ENCODE assay signal across 19 mouse cellular contexts in the genomic region with DNA sequence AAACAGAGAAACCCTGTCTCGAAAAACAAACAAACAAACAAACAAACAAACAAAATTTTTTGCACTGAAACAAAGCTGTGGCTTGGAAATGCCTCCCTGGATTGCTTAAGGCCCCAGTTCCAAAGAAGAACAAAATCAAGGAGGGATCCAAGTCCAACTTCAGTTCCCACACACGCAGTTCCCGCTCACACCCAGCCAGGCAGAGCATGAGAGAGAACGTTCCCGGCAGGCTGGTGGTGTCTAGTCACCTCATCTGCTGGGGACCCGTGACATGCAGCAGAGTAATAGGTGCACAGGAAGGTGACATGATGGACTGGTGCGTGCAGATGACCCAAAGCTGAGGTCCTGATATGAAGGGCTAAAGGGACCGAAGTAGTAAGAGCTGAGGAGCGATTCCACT. TPM values are rescaled to one million over a fixed set of nuclear protein-coding genes. Genes with fewer than 3 reads are reported as not detected.
A peak's percentile ranks its signal among the peaks of the same experiment; 100 is the strongest.
DNase-seq lines count a peak whose midpoint lies in the region; ATAC-seq and TF ChIP-seq lines count a peak whose summit lies in the region.
"Had no signal": no experiment of that assay in that cellular context is flagged by ENCODE, and none has a peak within 500 bp of the region (broad histone marks: within the 10 kb centered on the region; RNA-seq: fewer than 3 reads in every experiment).

No protein-coding gene starts in this region.

- 0 out of 2 replicates have a peak, but pooled peaks cover 3% of the 10 kb centered on the region for H3K36me3 ChIP-seq in heart, postnatal 0 days (replicated peaks; ENCODE audit: control insufficient read depth, insufficient read depth, low read length)
- H3K36me3 ChIP-seq in kidney, adult 2 months (ENCODE audit: control insufficient read depth, insufficient read depth, low read length): no peaks in the 10 kb centered on the region
- H3K36me3 ChIP-seq in kidney, embryonic 16.5 days (ENCODE audit: insufficient read depth, low read length): no peaks in the 10 kb centered on the region
- no peaks in the 10 kb centered on the region for H3K36me3 ChIP-seq in liver, adult 2 months (ENCODE audit: control insufficient read depth, insufficient read depth, low read length)
- no peaks in the 10 kb centered on the region; the same call in 1 of the 2 replicates for H3K36me3 ChIP-seq in liver, embryonic 12.5 days
- H3K36me3 ChIP-seq in stomach, postnatal 0 days (ENCODE audit: control insufficient read depth, insufficient read depth, low read length): no peaks in the 10 kb centered on the region
- H3K36me3 ChIP-seq: embryonic facial prominence, embryonic 12.5 days; forebrain, embryonic 12.5 days; heart, embryonic 12.5 days had no signal

- H3K79me2 ChIP-seq in liver, adult 2 months (ENCODE audit: control insufficient read depth, insufficient read depth, low read length): peaks cover 31% of the 10 kb centered on the region; the same call in 1 of the 2 replicates

- WGBS in heart, postnatal 0 days: 85% methylated on average over 9 of the region's 9 CpGs
- 67% methylated on average over 9 of the region's 9 CpGs for WGBS in kidney, adult 2 months
- 75% methylated on average over 9 of the region's 9 CpGs for WGBS in kidney, embryonic 16.5 days
- WGBS in liver, adult 2 months: 69% methylated on average over 9 of the region's 9 CpGs
- WGBS in liver, embryonic 12.5 days (ENCODE audit: insufficient replicate concordance): 85% methylated on average over 9 of the region's 9 CpGs
- 87% methylated on average over 9 of the region's 9 CpGs for WGBS in stomach, postnatal 0 days

- no peak overlapping the region for H3K4me3 ChIP-seq in heart, postnatal 0 days (ENCODE audit: low read depth, low read length)
- H3K4me3 ChIP-seq in kidney, adult 2 months (ENCODE audit: insufficient read depth, low read depth, low read length): no peak overlapping the region
- H3K4me3 ChIP-seq in kidney, embryonic 16.5 days (ENCODE audit: low read length): no peak overlapping the region
- H3K4me3 ChIP-seq in liver, adult 2 months (ENCODE audit: insufficient read depth, low read depth, low read length): no peak overlapping the region
- no peak overlapping the region for H3K4me3 ChIP-seq in liver, embryonic 12.5 days
- H3K4me3 ChIP-seq in stomach, postnatal 0 days (ENCODE audit: low read depth, low read length): no peak overlapping the region
- H3K4me3 ChIP-seq: embryonic facial prominence, embryonic 12.5 days; forebrain, embryonic 12.5 days; heart, embryonic 12.5 days; hindbrain, embryonic 13.5 days had no signal

- no peak for TF ChIP-seq CTCF in heart, postnatal 0 days (IDR thresholded peaks at IDR 0.05; ENCODE audit: low read depth)
- no peak for TF ChIP-seq CTCF in kidney, adult 2 months (conservative IDR thresholded peaks at IDR 0.05; ENCODE audit: insufficient read depth, insufficient read length, low read depth, low read length)
- no peak for TF ChIP-seq CTCF in liver, adult 2 months (IDR thresholded peaks at IDR 0.05; ENCODE audit: low read depth, low read length)
- TF ChIP-seq CTCF in stomach, postnatal 0 days (IDR thresholded peaks at IDR 0.05; ENCODE audit: low read depth): no peak

- H3K27ac ChIP-seq in heart, postnatal 0 days (ENCODE audit: low read depth): 0 out of 2 replicates have a peak overlapping the region, but pooled peaks have one; percentile 13
- no peak overlapping the region for H3K27ac ChIP-seq in kidney, adult 2 months (ENCODE audit: insufficient read depth, low read depth, low read length)
- no peak overlapping the region for H3K27ac ChIP-seq in kidney, embryonic 16.5 days (ENCODE audit: low read length)
- peak overlapping the region; percentile 42; the same call in 1 of the 2 replicates for H3K27ac ChIP-seq in liver, adult 2 months (replicated peaks; ENCODE audit: insufficient read depth, low read depth, low read length)
- H3K27ac ChIP-seq in liver, embryonic 12.5 days: no peak overlapping the region
- 0 out of 2 replicates have a peak overlapping the region, but pooled peaks have one; percentile 45 for H3K27ac ChIP-seq in stomach, postnatal 0 days (replicated peaks)
- H3K27ac ChIP-seq: embryonic facial prominence, embryonic 12.5 days; forebrain, embryonic 12.5 days; hindbrain, embryonic 13.5 days had no signal

- no peak overlapping the region for H3K4me2 ChIP-seq in heart, postnatal 0 days (ENCODE audit: low read depth, low read length)
- H3K4me2 ChIP-seq in kidney, embryonic 16.5 days (replicated peaks; ENCODE audit: low read depth, low read length): no peak overlapping the region
- H3K4me2 ChIP-seq in liver, embryonic 12.5 days: no peak overlapping the region
- no peak overlapping the region for H3K4me2 ChIP-seq in stomach, postnatal 0 days (replicated peaks; ENCODE audit: low read depth)
- H3K4me2 ChIP-seq: embryonic facial prominence, embryonic 12.5 days; forebrain, embryonic 12.5 days; heart, embryonic 12.5 days; hindbrain, embryonic 13.5 days had no signal

- H3K9ac ChIP-seq in heart, postnatal 0 days (replicated peaks; ENCODE audit: low read depth, low read length): no peak overlapping the region
- no peak overlapping the region for H3K9ac ChIP-seq in kidney, embryonic 16.5 days (replicated peaks; ENCODE audit: low read length)
- no peak overlapping the region for H3K9ac ChIP-seq in liver, adult 2 months (ENCODE audit: low read depth, low read length)
- no peak overlapping the region for H3K9ac ChIP-seq in liver, embryonic 12.5 days
- H3K9ac ChIP-seq in stomach, postnatal 0 days (ENCODE audit: low read length): no peak overlapping the region
- H3K9ac ChIP-seq: embryonic facial prominence, embryonic 12.5 days; forebrain, embryonic 12.5 days; heart, embryonic 12.5 days; hindbrain, embryonic 13.5 days had no signal

- no peak for ATAC-seq in heart, postnatal 0 days (ENCODE audit: insufficient read depth, low read depth)
- ATAC-seq in kidney, embryonic 16.5 days (ENCODE audit: low FRiP score, low TSS enrichment): no peak
- ATAC-seq in liver, embryonic 12.5 days: no peak
- no peak for ATAC-seq in stomach, postnatal 0 days (ENCODE audit: low FRiP score, low TSS enrichment)
- ATAC-seq: forebrain, embryonic 16.5 days had no signal

- DNase-seq in heart, postnatal 0 days (ENCODE audit: low spot score): no peak
- DNase-seq in heart, adult 9 months (ENCODE audit: low spot score in 2 of 2): no peak
- DNase-seq in kidney, adult 2 months: peak; percentile 46
- DNase-seq in liver, adult 2 months (ENCODE audit: extremely low read depth, low read depth, low spot score): peak; percentile 56
- DNase-seq in stomach, postnatal 0 days (ENCODE audit: low spot score): no peak
- DNase-seq in left cerebral cortex, adult 9 months (ENCODE audit: low spot score in 2 of 2): no peak
- DNase-seq: adrenal gland, postnatal 10 days; cerebellum, adult 11 months; cerebellum, adult 8-10 months; gastrocnemius, postnatal 10 days; heart, adult 18-20 months; heart, postnatal 4 days had no signal

- no peaks in the 10 kb centered on the region for H3K27me3 ChIP-seq in heart, postnatal 0 days (ENCODE audit: control insufficient read depth, insufficient read depth, low read length)
- H3K27me3 ChIP-seq in kidney, adult 2 months (replicated peaks; ENCODE audit: control insufficient read depth, insufficient read depth, low read length): no peaks in the 10 kb centered on the region
- no peaks in the 10 kb centered on the region for H3K27me3 ChIP-seq in kidney, embryonic 16.5 days (ENCODE audit: insufficient read depth, low read length)
- H3K27me3 ChIP-seq in liver, adult 2 months (ENCODE audit: control insufficient read depth, insufficient read depth, low read length): no peaks in the 10 kb centered on the region
- H3K27me3 ChIP-seq in liver, embryonic 12.5 days (replicated peaks): no peaks in the 10 kb centered on the region
- H3K27me3 ChIP-seq in stomach, postnatal 0 days (ENCODE audit: control insufficient read depth, insufficient read depth, low read length): no peaks in the 10 kb centered on the region
- H3K27me3 ChIP-seq: embryonic facial prominence, embryonic 12.5 days; forebrain, embryonic 12.5 days; heart, embryonic 12.5 days; hindbrain, embryonic 13.5 days had no signal

- no peak for TF ChIP-seq POLR2A in kidney, adult 2 months (IDR thresholded peaks at IDR 0.05; ENCODE audit: low read depth, low read length)
- TF ChIP-seq POLR2A in liver, adult 2 months (IDR thresholded peaks at IDR 0.05; ENCODE audit: extremely low read depth, insufficient read depth, low read length): no peak

- TF ChIP-seq EP300 in heart, postnatal 0 days (IDR thresholded peaks at IDR 0.05; ENCODE audit: low read depth): no peak
- no peak for TF ChIP-seq EP300 in stomach, postnatal 0 days (optimal IDR thresholded peaks at IDR 0.05)

- H3K4me1 ChIP-seq in heart, postnatal 0 days (ENCODE audit: control insufficient read depth, insufficient read depth): peaks cover 20% of the 10 kb centered on the region
- peaks cover 19% of the 10 kb centered on the region for H3K4me1 ChIP-seq in kidney, adult 2 months (ENCODE audit: control insufficient read depth, insufficient read depth, low read length)
- H3K4me1 ChIP-seq in kidney, embryonic 16.5 days (ENCODE audit: insufficient read depth, low read length): peaks cover 10% of the 10 kb centered on the region; the same call in 1 of the 2 replicates
- peaks cover 21% of the 10 kb centered on the region for H3K4me1 ChIP-seq in liver, adult 2 months (ENCODE audit: control insufficient read depth, insufficient read depth, low read length)
- H3K4me1 ChIP-seq in liver, embryonic 12.5 days: peaks cover 35% of the 10 kb centered on the region
- no peaks in the 10 kb centered on the region; the same call in 1 of the 2 replicates for H3K4me1 ChIP-seq in stomach, postnatal 0 days (replicated peaks; ENCODE audit: control insufficient read depth, insufficient read depth)

- no peaks in the 10 kb centered on the region for H3K9me3 ChIP-seq in heart, postnatal 0 days (replicated peaks; ENCODE audit: control insufficient read depth, low read length)
- H3K9me3 ChIP-seq in kidney, embryonic 16.5 days (ENCODE audit: low read length): no peaks in the 10 kb centered on the region
- 0 out of 2 replicates have a peak, but pooled peaks cover 3% of the 10 kb centered on the region for H3K9me3 ChIP-seq in liver, embryonic 12.5 days (replicated peaks)
- no peaks in the 10 kb centered on the region for H3K9me3 ChIP-seq in stomach, postnatal 0 days (ENCODE audit: control insufficient read depth, low read length)
- H3K9me3 ChIP-seq: embryonic facial prominence, embryonic 12.5 days; forebrain, embryonic 12.5 days; heart, embryonic 12.5 days; hindbrain, embryonic 13.5 days had no signal

RNA-seq across cellular contexts. Expression of a gene that starts 49.2 kb away (rescaled TPM):
- total RNA-seq in heart, postnatal 0 days (2014; rRNA removed; ENCODE audit: low replicate concordance): 77.7 and 140 TPM in 2 replicates
- polyA plus RNA-seq in heart, postnatal 0 days (2015; fragmentation: Nextera tagmentation; extraction: Ambion mirVana): 153 and 159 TPM in 2 replicates
- polyA plus RNA-seq in kidney, adult 2 months (2012; rRNA removed): 43.5 and 52.5 TPM in 2 replicates
- 60.1 and 63.1 TPM in 2 replicates for polyA plus RNA-seq in kidney, embryonic 16.5 days (2015; fragmentation: Nextera tagmentation; extraction: Ambion mirVana)
- total RNA-seq in liver, adult 2 months (2014; rRNA removed): 41.0 and 47.2 TPM in 2 replicates
- polyA plus RNA-seq in liver, adult 2 months (2012; rRNA removed): 10.4 and 12.0 TPM in 2 replicates
- polyA plus RNA-seq in liver, embryonic 12.5 days (2016; fragmentation: Nextera tagmentation; extraction: Ambion mirVana): 34.3 and 35.1 TPM in 2 replicates
- polyA plus RNA-seq in stomach, postnatal 0 days (2015; fragmentation: Nextera tagmentation; extraction: Ambion mirVana): 107 and 111 TPM in 2 replicates

Comparison
In these comparisons a context has a peak if more than half of its experiments do, and no peak if none do; other contexts are left out.
1. H3K27ac ChIP-seq: peak in heart, postnatal 0 days (single experiment), liver, adult 2 months (single experiment) and stomach, postnatal 0 days (single experiment); none in kidney, adult 2 months (single experiment), kidney, embryonic 16.5 days (single experiment) and liver, embryonic 12.5 days (single experiment).
2. DNase-seq: peak in kidney, adult 2 months (single experiment) and liver, adult 2 months (single experiment); none in heart, postnatal 0 days (single experiment), heart, adult 9 months (0 of 2), stomach, postnatal 0 days (single experiment) and left cerebral cortex, adult 9 months (0 of 2).